Mouse (Mus musculus) thymus, adult 2 months (tissue): ENCODE results near the gene Fkbp5.
A peak's percentile ranks its signal among the peaks of the same experiment; 100 is the strongest.

ENCODE experiments used
- CTCF ChIP-seq: fragments of 200-500 bp; IDR thresholded peaks from 2 replicates; pipeline ENCODE4 v1.5.1; 2012; ENCODE audit warnings: mild to moderate bottlenecking, control low read depth, low read length, moderate library complexity, borderline replicate concordance; ENCODE audit not compliant: control insufficient read depth, poor library complexity, insufficient read depth; ENCODE audit errors: extremely low read depth
- POLR2A ChIP-seq: fragments of 200-500 bp; IDR thresholded peaks from 2 replicates; pipeline ENCODE4 v1.6.1; 2012; ENCODE audit warnings: mild to moderate bottlenecking, low read length, control low read depth, moderate library complexity; ENCODE audit not compliant: control insufficient read depth, poor library complexity, insufficient read depth; ENCODE audit errors: extremely low read depth

DNA sequence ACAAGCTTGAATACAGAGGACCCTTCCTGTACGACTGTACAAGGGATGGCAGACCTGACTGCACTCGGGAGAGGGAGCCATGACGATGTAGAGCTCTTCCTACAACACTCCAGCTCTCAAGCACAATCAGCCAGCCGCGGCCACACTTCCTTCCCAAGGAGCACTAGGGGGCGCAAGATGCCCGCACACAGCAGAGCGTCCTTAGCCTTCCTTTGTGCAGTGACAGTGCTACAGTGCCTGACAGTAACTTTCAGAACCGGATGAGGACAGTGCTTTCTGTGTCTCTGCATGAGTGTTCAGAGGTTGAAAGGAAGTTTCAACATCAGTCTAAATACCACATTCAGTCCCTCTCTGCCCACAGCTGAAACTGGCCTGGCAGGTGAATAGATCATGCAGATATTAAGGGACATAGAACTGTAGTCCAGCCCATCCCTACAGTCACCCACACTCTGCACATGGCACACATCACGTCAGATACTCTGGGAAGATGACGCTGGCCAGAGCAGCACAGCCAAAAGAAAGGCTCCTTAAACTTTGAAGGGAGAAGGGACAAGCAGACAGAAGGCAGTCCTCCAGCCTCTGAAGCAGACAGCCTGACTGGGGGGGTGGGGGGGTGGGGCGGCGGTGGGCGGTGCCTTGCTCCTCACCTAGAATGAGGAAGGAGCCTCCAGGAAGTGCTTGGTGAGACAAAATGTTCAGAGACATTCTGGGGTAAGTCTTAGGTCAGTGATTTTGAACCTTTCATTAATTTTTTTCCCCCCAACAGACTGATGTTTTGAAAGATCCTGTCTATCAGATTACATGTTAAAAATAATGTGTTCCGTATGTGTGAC lies 109.7 kb downstream of the Fkbp5 start:
- TF ChIP-seq CTCF, result peak; percentile 91
- TF ChIP-seq POLR2A, result no peak
